Mouse (Mus musculus): ENCODE measurements around the gene Wiz.

The Wiz gene

GRCm38 (mm10) chr17:32348406-32348805 is 40.8 kb downstream of the Wiz start:
- DNase-seq, result no peak

DNA sequence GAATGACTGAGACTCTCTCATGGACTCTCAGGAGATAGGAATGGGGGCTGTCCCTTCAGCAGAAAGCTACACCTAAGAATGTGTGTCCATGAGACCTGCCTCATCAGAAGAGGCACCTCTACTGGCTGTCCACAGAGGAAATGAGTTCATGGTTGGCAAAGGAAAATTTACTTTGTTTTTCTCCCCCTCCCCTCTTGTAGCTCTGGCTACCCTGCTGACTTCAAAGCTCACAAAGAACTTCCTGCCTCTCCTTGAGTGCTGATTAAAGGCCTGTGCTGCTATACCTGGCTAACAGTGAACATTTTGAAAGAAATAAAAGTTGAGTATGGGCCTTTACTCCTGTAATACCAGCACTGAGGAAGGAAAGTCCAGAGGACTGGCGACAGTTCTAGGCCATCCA is 48.1 kb downstream of the Wiz start:
- DNase-seq, result no peak

GRCm38 (mm10) chr17:32340110-32340509 is 49.1 kb downstream of the Wiz start:
- DNase-seq, result no peak

- no peak for DNase-seq
These were observed 53.4 kb downstream of the Wiz start for GRCm38 (mm10) chr17:32335869-32336268.

DNA sequence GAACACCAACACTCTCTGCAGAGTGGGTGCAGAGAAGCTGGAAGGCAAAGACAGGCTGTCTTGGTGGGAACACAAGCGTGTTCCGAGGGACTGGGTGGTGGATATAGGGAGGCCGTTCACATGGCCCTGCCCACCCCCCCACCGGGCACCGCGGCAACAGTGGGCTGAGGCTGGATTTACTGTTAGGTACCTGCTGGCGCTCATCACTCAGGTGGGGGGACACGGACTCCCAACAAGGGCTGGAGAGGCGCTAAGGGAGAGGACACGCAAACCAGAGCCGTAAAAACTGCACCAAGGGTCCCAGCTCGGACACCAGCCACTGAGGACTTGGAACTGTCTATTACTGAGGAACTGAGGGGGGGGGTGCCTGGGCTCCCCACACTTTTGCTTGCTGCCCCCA is 54.3 kb downstream of the Wiz start:
- no peak for DNase-seq

DNA sequence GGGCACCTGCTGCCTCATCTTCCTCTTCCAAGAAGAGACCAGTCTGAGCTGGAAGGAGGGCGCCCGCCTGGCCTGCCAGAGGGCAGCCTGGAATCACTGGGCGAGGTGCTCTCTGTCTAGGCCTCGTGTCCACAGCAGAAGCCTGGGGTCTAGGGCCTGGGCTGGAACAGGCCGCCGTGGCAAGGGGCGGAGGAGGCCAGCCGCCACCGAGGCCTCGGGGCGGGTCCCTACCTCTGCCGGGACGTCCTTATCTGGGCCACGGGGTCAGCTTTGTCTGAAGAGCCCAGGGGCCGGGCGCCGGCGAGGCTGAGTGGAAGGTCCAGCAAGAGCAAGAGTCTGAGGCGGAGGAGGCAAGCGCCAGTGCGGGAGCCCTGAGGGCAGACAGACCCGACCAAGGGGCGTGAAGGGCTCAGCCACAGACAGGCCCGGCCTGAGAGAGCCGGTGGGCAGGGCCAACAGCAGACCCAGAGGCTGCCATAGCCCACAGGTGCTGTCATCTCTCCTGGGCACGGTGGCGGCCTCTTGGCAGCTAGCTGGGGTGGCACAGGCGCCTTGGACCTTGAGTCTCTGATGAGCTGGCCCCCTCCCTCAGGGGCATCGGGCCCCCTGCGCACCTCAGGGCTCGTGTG is 55.5 kb downstream of the Wiz start:
- DNase-seq, result no peak

DNA sequence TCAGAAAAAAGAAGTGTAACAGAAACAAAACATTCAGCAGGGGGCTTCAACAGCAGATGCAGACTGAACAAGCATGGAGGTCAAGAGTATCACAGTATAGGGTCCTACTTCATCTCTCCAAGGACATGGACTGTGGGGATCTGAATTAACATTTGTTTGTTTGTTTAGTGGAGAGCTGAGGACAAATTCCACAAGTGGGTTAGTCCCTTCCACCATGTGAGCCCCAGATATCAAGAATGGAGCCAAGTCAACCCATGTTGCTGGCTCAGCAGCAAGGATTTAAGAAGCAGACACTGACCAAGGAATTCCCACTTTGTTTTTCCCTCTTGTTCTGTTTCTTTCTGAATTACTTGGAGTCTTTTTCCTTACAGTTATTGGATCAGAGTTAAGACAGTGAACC is 61.7 kb downstream of the Wiz start:
- no peak for DNase-seq

DNA sequence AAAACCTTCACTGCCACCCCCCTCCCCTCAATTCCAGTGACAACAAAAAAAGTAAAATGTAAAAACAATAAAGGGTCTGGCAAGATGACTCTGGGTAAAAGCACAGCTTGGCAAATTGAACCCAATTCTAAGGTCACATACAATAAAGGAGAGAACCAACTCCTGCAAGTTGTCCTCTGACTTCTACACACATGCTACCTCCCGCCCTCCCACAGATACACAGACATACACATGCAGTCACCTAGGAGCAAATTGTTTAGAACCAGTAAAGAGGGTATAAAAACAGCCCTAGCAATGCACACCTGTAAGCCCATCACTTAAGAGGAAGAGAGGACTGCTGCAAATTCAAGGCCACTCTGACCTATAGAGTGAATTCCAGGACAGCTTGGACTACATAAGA is 66.4 kb downstream of the Wiz start:
- DNase-seq, result no peak

DNA sequence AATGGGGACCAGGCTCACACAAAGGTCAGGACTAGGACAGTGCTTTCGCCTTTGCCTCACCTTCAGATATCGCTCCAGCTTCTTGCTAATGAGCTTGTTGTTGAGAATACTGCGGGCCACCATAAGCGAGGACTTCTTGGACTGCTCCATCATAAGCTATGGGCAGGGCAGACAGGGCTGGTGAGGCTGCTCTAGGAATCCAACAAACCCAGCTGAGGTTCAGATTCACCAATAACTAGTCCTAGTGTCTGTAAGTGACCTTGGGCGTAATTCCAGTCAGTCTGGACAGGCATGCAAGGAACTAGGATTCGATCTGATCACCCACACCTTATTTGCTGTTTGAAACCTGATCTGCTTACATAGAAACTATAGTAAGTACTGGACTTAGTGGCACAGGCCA is 67.4 kb downstream of the Wiz start:
- no peak for DNase-seq

DNA sequence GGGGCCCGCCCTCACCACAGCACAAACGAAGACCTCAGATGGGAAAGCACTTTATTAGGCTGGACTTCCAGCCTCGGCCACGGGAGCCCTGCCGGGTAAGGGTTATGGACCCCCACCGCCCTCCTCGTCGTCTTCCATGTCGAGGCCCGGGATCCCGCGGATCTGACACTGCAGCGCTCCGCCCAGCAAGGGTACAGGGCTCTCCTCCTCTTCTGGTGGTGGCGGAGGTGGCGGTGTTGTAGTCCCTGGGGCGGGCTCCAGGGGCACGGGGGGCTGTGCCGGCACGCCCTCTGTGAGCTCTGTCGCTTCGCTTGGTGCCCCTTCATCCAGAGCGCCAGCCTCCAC is 67.9 kb downstream of the Wiz start:
- DNase-seq, result no peak

GRCm38 (mm10) chr17:32320597-32321389 is 68.4 kb downstream of the Wiz start, which contains the start of gene Akap8:
Akap8 (minus strand) TSS chr17:32321238.
- peak; percentile 99 for DNase-seq

GRCm38 (mm10) chr17:32319950-32320349 is 69.3 kb downstream of the Wiz start:
- DNase-seq, result no peak

- no peak for DNase-seq
These were observed 71.5 kb downstream of the Wiz start for GRCm38 (mm10) chr17:32317708-32318107.

DNA sequence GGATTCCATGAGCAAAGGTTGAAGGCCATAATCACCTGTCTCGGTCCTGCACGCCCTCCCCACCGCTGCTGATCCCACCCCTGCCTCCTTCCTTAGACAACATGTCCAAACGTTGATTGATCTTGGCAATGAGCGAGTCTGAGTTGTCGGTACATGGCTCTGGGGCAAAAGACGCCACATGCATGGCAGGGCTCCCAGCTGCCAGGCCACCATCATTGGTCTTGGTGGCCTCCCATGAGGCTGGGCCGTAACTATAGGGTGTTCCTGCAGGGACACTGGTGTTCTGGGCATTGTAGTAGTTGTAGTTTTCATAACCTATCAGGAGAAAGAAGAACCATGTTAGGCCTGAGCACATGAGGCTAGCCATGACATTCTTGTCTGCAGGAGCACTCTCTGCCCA is 72.2 kb downstream of the Wiz start:
- no peak for DNase-seq

GRCm38 (mm10) chr17:32315560-32315959 is 73.7 kb downstream of the Wiz start:
- no peak for DNase-seq

- DNase-seq, result no peak
These were observed 75.3 kb downstream of the Wiz start for GRCm38 (mm10) chr17:32313892-32314291.

DNA sequence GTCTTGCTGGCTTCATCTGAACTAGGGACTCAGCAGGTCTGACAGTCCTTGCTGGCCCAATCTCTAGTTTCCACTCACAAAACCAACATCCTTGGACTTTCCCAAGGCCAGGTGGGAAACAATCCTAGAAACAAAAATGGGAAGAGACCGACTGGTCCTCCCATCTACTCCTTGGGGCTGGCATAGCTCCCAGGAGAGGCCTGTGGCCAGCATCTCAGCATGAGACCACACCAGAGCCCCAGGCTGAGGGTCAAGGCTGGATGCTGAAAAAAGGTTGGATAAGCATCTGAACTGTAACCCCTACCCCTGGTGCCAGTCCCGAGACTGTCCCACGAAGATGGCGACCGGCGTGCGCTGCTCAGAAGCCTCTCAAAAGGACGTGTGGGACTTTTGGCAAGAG is 76.4 kb downstream of the Wiz start:
- DNase-seq, result no peak

DNA sequence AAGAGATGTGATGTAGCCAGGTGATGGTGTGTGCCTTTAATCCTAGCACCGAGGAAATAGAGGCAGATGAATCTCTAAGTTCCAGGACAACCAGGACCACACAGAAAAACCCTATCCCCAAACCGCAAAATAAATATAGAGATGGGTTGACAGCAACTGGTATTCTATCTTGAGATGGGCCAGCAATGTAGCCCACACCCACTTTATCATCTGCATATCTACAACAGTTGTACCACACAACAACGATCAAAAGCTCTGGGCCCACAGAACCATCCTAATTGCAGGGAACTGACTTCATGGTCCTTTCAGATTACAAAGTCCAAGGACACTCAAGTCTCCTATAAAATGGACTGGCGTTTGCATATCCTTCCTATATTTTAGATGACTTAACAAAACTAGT is 81.3 kb downstream of the Wiz start:
- DNase-seq, result no peak

All from retina, postnatal 1 day (tissue).